Mouse (Mus musculus): ENCODE measurements around the gene Kcnc4. TPM values are rescaled to one million over a fixed set of nuclear protein-coding genes. Genes with fewer than 3 reads are reported as not detected.

Gene Kcnc4
- polyA plus RNA-seq, 1 experiment: not detected

GRCm38 (mm10) chr3:107469059-107469458 is 9.7 kb upstream of the Kcnc4 start:
- no peak for TF ChIP-seq GATA1 (IDR thresholded peaks at IDR 0.05; ENCODE audit: low read length)

DNA sequence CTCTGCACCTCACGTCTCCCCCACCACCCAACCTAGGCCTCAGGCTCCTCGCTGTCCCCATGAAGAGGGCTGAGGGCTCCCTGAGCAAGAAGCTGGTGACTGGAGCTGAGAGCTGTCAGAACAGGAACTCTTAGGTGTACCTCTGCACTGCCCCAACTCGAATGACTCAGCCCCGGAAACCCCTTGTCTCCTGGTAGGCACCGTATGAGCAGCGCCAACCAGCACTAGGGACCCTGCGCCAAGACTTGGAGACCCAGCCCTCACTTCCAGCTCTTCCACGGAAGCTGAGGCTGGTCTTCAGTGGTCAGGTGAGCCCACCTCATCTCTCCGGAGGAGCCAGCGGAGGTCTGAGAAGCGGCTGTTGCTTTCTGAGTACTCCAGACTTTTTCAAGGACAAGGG is 8.8 kb upstream of the Kcnc4 start:
- TF ChIP-seq GATA1 (IDR thresholded peaks at IDR 0.05; ENCODE audit: low read length): no peak

DNA sequence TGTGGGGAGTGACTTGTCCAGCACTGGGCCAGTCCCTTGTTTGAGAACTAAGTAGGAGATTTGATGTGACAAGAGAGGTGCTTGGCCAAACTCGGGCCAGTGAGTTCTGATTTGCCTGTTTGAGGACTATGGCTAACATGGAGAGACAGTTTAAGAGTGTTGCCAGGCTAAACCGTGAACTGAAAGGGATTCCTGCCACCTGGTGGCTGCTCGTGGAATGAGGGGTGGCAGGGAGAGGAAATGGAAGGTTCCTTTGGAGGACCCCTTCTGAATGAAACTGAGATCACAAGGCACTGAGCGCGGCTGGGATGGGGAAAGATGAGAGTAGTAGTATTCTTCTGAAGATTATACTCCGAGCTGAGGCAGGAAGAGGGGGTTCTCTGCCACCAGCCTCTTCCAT is 7.2 kb upstream of the Kcnc4 start:
- TF ChIP-seq GATA1 (IDR thresholded peaks at IDR 0.05; ENCODE audit: low read length): no peak

- TF ChIP-seq GATA1 (IDR thresholded peaks at IDR 0.05; ENCODE audit: low read length): no peak
These were observed 2.8 kb upstream of the Kcnc4 start for GRCm38 (mm10) chr3:107462160-107462559.

DNA sequence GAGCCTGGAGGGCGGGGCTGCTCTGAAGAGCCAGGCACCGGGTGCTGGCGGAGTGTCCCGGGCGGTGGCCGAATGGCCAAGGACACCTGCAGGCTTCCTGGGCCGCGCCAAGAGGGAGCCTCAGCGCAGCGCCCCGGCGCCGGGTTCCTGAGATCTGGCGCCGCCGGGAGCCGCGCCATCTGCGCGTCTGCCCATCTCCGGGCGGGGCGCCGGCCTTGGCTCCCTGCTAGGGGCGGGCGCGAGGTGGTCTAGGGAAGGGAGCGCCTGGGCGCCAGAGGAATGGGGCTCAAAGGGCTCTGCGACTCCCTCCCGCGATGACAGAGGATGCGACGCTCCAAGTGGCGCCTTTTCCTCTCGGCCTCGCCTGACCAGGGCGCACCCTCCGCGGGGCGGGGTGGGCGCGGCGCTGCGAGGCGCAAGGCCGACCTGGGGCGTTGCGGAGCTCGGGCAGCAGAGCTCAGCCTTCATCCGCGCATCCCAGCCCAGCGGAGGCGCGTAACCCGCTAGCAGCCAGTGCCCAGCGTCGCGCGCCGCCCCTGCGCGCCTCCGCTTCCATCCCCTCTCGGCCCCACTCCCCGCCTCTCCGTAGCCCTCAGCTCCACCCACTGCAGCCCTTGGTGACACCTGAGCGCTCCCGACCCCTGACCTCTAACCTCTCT is 550 bp upstream of the Kcnc4 start:
- no peak for TF ChIP-seq GATA1 (IDR thresholded peaks at IDR 0.05; ENCODE audit: low read length)

- TF ChIP-seq GATA1 (IDR thresholded peaks at IDR 0.05; ENCODE audit: low read length): no peak
These were observed 690 bp downstream of the Kcnc4 start for GRCm38 (mm10) chr3:107458528-107459195.

- TF ChIP-seq GATA1 (IDR thresholded peaks at IDR 0.05; ENCODE audit: low read length): no peak
These were observed 1.2 kb downstream of the Kcnc4 start for GRCm38 (mm10) chr3:107458104-107458503.

- no peak for TF ChIP-seq GATA1 (IDR thresholded peaks at IDR 0.05; ENCODE audit: low read length)
These were observed 5.1 kb downstream of the Kcnc4 start for GRCm38 (mm10) chr3:107454280-107454679.

DNA sequence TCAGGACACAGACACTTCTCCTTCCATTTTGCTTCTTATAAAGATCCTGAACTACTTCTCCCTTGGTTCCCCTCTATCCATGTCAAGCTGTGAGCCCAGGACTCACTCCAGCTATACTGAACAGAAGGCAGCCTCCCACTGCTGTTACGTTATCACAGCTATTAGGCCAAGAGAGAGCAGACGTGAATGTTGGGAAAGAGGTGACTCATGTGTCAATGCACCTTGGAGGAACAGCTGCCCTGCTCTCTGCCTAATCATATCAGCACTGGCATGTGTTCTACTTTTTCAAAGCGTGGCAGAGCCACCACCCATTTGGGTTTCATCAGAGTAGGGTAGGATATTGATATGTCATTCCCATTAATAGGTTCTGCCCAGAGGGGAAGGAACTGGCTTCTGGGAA is 12.5 kb downstream of the Kcnc4 start:
- no peak for TF ChIP-seq GATA1 (IDR thresholded peaks at IDR 0.05; ENCODE audit: low read length)

- TF ChIP-seq GATA1 (IDR thresholded peaks at IDR 0.05; ENCODE audit: low read length): no peak
These were observed 15.5 kb downstream of the Kcnc4 start for GRCm38 (mm10) chr3:107443866-107444265.

- TF ChIP-seq GATA1 (IDR thresholded peaks at IDR 0.05; ENCODE audit: low read length): no peak
These were observed 17.2 kb downstream of the Kcnc4 start for GRCm38 (mm10) chr3:107442191-107442590.

- no peak for TF ChIP-seq GATA1 (IDR thresholded peaks at IDR 0.05; ENCODE audit: low read length)
These were observed 18.0 kb downstream of the Kcnc4 start for GRCm38 (mm10) chr3:107441306-107441705.

GRCm38 (mm10) chr3:107439280-107439679 is 20.1 kb downstream of the Kcnc4 start:
- TF ChIP-seq GATA1 (IDR thresholded peaks at IDR 0.05; ENCODE audit: low read length): no peak

DNA sequence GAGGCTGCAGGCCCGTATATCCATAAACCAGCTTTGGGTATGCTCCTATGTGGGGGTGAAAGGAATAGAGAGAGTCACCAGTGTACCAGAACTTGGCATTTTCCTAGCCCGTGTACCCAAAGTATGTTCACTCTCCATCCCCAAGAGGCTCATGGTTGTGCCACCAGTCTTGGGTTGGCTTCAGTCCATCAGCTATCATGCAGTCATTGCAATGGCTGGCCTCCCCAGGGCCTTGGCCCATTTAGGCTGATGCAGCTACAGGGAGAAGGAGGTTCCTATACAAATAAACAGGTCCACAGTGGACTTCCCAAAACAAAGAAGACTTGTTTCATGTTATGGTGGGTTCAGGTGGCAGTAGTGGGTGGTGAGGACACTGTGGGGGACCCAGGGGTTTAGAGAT is 21.7 kb downstream of the Kcnc4 start:
- TF ChIP-seq GATA1 (IDR thresholded peaks at IDR 0.05; ENCODE audit: low read length): no peak

DNA sequence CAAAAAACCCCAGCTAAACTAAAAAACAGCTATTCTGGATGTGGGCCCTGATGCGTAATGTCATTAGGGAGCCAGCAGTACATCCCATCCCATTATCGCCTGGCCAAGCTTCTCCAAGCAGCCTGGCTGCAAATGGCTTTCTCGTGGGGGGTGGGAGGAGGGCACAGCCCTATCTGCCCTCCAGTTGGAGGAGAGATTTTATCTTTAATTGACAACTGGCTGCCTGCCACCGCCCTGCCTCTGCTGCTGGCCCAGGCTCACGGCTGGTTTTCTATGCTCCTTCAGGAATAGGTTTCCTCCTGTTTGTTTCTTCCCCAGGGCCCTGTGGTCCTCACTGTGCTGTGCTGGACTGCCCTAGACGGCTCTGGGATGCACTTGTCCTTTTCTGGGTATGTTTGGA is 22.9 kb downstream of the Kcnc4 start:
- no peak for TF ChIP-seq GATA1 (IDR thresholded peaks at IDR 0.05; ENCODE audit: low read length)

- no peak for TF ChIP-seq GATA1 (IDR thresholded peaks at IDR 0.05; ENCODE audit: low read length)
These were observed 25.7 kb downstream of the Kcnc4 start for GRCm38 (mm10) chr3:107433614-107434013.

DNA sequence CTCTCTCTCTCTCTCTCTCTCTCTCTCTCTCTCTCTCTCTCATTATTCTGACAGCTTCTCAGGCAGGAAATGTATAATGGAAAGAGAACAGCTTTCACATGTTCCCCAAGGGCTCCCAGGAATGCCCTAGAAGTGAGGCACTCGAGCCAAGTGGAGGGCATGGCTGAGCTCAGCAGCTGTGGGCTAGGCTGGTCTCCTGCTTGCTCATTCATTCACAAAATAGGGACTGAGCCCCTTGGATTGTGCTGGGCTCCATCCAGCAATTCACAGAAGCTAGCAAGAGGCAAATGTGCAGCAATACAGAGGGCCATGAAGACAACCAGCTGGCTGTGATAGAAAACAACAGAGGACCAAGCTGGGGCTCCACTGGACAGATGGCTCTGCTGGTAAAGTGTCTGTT is 28.1 kb downstream of the Kcnc4 start:
- no peak for TF ChIP-seq GATA1 (IDR thresholded peaks at IDR 0.05; ENCODE audit: low read length)

Measured in G1E-ER4 (cell line).